ENCODE assay signal across 8 mouse cellular contexts in genomic region chr11:78922678-78923407, GRCm38 (mm10). TPM values are rescaled to one million over a fixed set of nuclear protein-coding genes. Genes with fewer than 3 reads are reported as not detected.
DNase-seq lines count a peak whose midpoint lies in the region; ATAC-seq and TF ChIP-seq lines count a peak whose summit lies in the region.

No protein-coding gene starts in this region.

- H3K27ac ChIP-seq in hindbrain, postnatal 0 days: no peak overlapping the region
- no peak overlapping the region for H3K27ac ChIP-seq in liver, adult 2 months (replicated peaks; ENCODE audit: insufficient read depth, low read depth, low read length)

- no peak overlapping the region for H3K4me2 ChIP-seq in hindbrain, postnatal 0 days (ENCODE audit: low read depth, low read length)

- ATAC-seq in CD4-positive, CD25-positive, alpha-beta regulatory T cell, adult 4 months: no peak
- ATAC-seq in common myeloid progenitor, adult 5-6 weeks (replicated peaks; ENCODE audit: low read depth, poor library complexity, severe bottlenecking): peak; percentile 73
- ATAC-seq in hindbrain, postnatal 0 days: 0 out of 2 replicates have a peak, but pooled peaks have one; percentile 40

- H3K27me3 ChIP-seq in hindbrain, postnatal 0 days (ENCODE audit: insufficient read depth, low read length): peaks cover 34% of the 10 kb centered on the region
- H3K27me3 ChIP-seq in liver, adult 2 months (ENCODE audit: control insufficient read depth, insufficient read depth, low read length): peaks cover 5% of the 10 kb centered on the region; the same call in 1 of the 2 replicates

- peak; percentile 74 for DNase-seq in CD4-positive, CD25-positive, alpha-beta regulatory T cell, adult 2 months (ENCODE audit: low read depth, low spot score)
- DNase-seq in ovary, postnatal 10 days (ENCODE audit: low spot score): peak; percentile 17
- DNase-seq in ovary, adult 18-20 months (ENCODE audit: low spot score): no peak
- peak; percentile 69 for DNase-seq in hindbrain, postnatal 0 days (ENCODE audit: low spot score)
- peak; percentile 65 for DNase-seq in liver, adult 2 months (ENCODE audit: extremely low read depth, low read depth, low spot score)
- peak; percentile 19 for DNase-seq in right cerebral cortex, postnatal 4 days

- peak; percentile 89 for TF ChIP-seq CTCF in hindbrain, postnatal 0 days (IDR thresholded peaks at IDR 0.05; ENCODE audit: low read depth)
- TF ChIP-seq CTCF in liver, adult 2 months (IDR thresholded peaks at IDR 0.05; ENCODE audit: low read depth, low read length): peak; percentile 84

- no peaks in the 10 kb centered on the region for H3K36me3 ChIP-seq in hindbrain, postnatal 0 days (ENCODE audit: insufficient read depth, low read length)
- no peaks in the 10 kb centered on the region for H3K36me3 ChIP-seq in liver, adult 2 months (ENCODE audit: control insufficient read depth, insufficient read depth, low read length)

- no peak overlapping the region for H3K4me3 ChIP-seq in hindbrain, postnatal 0 days (ENCODE audit: low read length)
- no peak overlapping the region for H3K4me3 ChIP-seq in liver, adult 2 months (ENCODE audit: insufficient read depth, low read depth, low read length)

- WGBS in hindbrain, postnatal 0 days: 36% methylated on average over 8 of the region's 8 CpGs
- WGBS in liver, adult 2 months: 24% methylated on average over 8 of the region's 8 CpGs

- TF ChIP-seq POLR2A in liver, adult 2 months (IDR thresholded peaks at IDR 0.05; ENCODE audit: extremely low read depth, insufficient read depth, low read length): no peak

- H3K4me1 ChIP-seq in hindbrain, postnatal 0 days (ENCODE audit: insufficient read depth, low read length): no peaks in the 10 kb centered on the region
- no peaks in the 10 kb centered on the region for H3K4me1 ChIP-seq in liver, adult 2 months (ENCODE audit: control insufficient read depth, insufficient read depth, low read length)

- no peaks in the 10 kb centered on the region for H3K79me2 ChIP-seq in liver, adult 2 months (ENCODE audit: control insufficient read depth, insufficient read depth, low read length)

- H3K9ac ChIP-seq in hindbrain, postnatal 0 days (replicated peaks; ENCODE audit: low read length): no peak overlapping the region
- no peak overlapping the region for H3K9ac ChIP-seq in liver, adult 2 months (ENCODE audit: low read depth, low read length)

- H3K9me3 ChIP-seq in hindbrain, postnatal 0 days (ENCODE audit: low read length): no peaks in the 10 kb centered on the region

RNA-seq across cellular contexts. Expression of gene Nos2, which starts 2.3 kb away (rescaled TPM):
- not detected for polyA plus RNA-seq in CD4-positive, CD25-positive, alpha-beta regulatory T cell, adult 4 months (2017; shearing (Covaris generic))
- total RNA-seq in common myeloid progenitor, adult 5-6 weeks (2017): not detected in 2 replicates
- total RNA-seq in hindbrain, postnatal 0 days (2014; rRNA removed): 0.21 and 0.36 TPM in 2 replicates
- 0.41 and 0.52 TPM in 2 replicates for polyA plus RNA-seq in hindbrain, postnatal 0 days (2015; fragmentation: Nextera tagmentation; extraction: Ambion mirVana)
- total RNA-seq in liver, adult 2 months (2014; rRNA removed): under 0.01 and 0.13 TPM in 2 replicates
- 0.02 and 0.06 TPM in 2 replicates for polyA plus RNA-seq in liver, adult 2 months (2012; rRNA removed)
